Mouse (Mus musculus) liver, postnatal 0 days (tissue): ENCODE measurements around the gene 1110004F10Rik.

ENCODE experiments used
- CTCF ChIP-seq: sonication (generic); IDR thresholded peaks from 2 replicates; pipeline ENCODE4 v1.5.1; 2016; ENCODE audit warnings: antibody characterized with exemption, low read depth
- EP300 ChIP-seq: IDR thresholded peaks from 2 replicates; pipeline ENCODE4 v1.6.1; 2016; ENCODE audit warnings: antibody characterized with exemption, low read depth, mild to moderate bottlenecking

- TF ChIP-seq CTCF = no peak
- no peak for TF ChIP-seq EP300
Measured at GRCm38 (mm10) chr7:116103091-116103490, 63.9 kb downstream of the 1110004F10Rik start.
